Mouse (Mus musculus): ENCODE measurements around the gene Il11. TPM values are rescaled to one million over a fixed set of nuclear protein-coding genes. Genes with fewer than 3 reads are reported as not detected.
A peak's percentile ranks its signal among the peaks of the same experiment; 100 is the strongest.

Il11 gene
- polyA plus RNA-seq, 1 experiment from 2014 or later: not detected

- Histone ChIP-seq H3K4me2 (ENCODE audit: low read length) (no peak overlapping the region), H3K9me3 (ENCODE audit: control insufficient read depth, low read length) (no peaks in the 10 kb centered on the region), H3K27me3 (ENCODE audit: control insufficient read depth, insufficient read depth, low read length) (peaks cover 28% of the 10 kb centered on the region), H3K9ac (ENCODE audit: low read length) (no peak overlapping the region), H3K4me3 (ENCODE audit: control insufficient read depth in 1 of 2, insufficient read depth in 1 of 2, low read depth in 1 of 2, low read length in 2 of 2) (no peak overlapping the region), H3K27ac (replicated peaks in 1 of 2; ENCODE audit: control insufficient read depth in 1 of 2, insufficient read depth in 1 of 2, low read depth in 2 of 2, low read length in 2 of 2) (no peak overlapping the region), H3K4me1 (ENCODE audit: control insufficient read depth in 2 of 2, insufficient read depth in 2 of 2, low read length in 2 of 2) (peaks cover 8 to 10% of the 10 kb centered on the region in 2 experiments), H3K36me3 (ENCODE audit: control insufficient read depth, insufficient read depth, low read length) (no peaks in the 10 kb centered on the region)
- no peak for ATAC-seq (ENCODE audit: insufficient number of reproducible peaks, insufficient read depth, low FRiP score, low read depth)
- WGBS: 63% methylated on average over 14 of the region's 14 CpGs
Measured at GRCm38 (mm10) chr7:4783667-4784268, 1.1 kb upstream of the Il11 start.

- Histone ChIP-seq H3K4me2 (ENCODE audit: low read length) (no peak overlapping the region), H3K9me3 (ENCODE audit: control insufficient read depth, low read length) (no peaks in the 10 kb centered on the region), H3K36me3 (ENCODE audit: control insufficient read depth, insufficient read depth, low read length) (no peaks in the 10 kb centered on the region), H3K4me3 (ENCODE audit: control insufficient read depth in 1 of 2, insufficient read depth in 1 of 2, low read depth in 1 of 2, low read length in 2 of 2) (no peak overlapping the region), H3K27me3 (ENCODE audit: control insufficient read depth, insufficient read depth, low read length) (peaks cover 45% of the 10 kb centered on the region), H3K27ac (replicated peaks in 1 of 2; ENCODE audit: control insufficient read depth in 1 of 2, insufficient read depth in 1 of 2, low read depth in 2 of 2, low read length in 2 of 2) (no peak overlapping the region), H3K4me1 (ENCODE audit: control insufficient read depth in 2 of 2, insufficient read depth in 2 of 2, low read length in 2 of 2) (peaks cover 4 to 7% of the 10 kb centered on the region in 2 experiments; a peak in 2 of 4 replicates), H3K9ac (ENCODE audit: low read length) (no peak overlapping the region)
- 29% methylated on average over 3 of the region's 3 CpGs for WGBS
- no peak for ATAC-seq (ENCODE audit: insufficient number of reproducible peaks, insufficient read depth, low FRiP score, low read depth)
Measured at GRCm38 (mm10) chr7:4782130-4782529, 529 bp downstream of the Il11 start.

- no peak for ATAC-seq (ENCODE audit: insufficient number of reproducible peaks, insufficient read depth, low FRiP score, low read depth)
- peaks cover 67% of the 10 kb centered on the region for H3K27me3 ChIP-seq (ENCODE audit: control insufficient read depth, insufficient read depth, low read length)
- no peaks in the 10 kb centered on the region for H3K36me3 ChIP-seq (ENCODE audit: control insufficient read depth, insufficient read depth, low read length)
Measured at GRCm38 (mm10) chr7:4779921-4780320, 2.7 kb downstream of the Il11 start.

GRCm38 (mm10) chr7:4777851-4778637, 4.6 kb downstream of the Il11 start:
- ATAC-seq (ENCODE audit: insufficient number of reproducible peaks, insufficient read depth, low FRiP score, low read depth): no peak
- no peak overlapping the region for H3K4me3 ChIP-seq (ENCODE audit: control insufficient read depth in 1 of 2, insufficient read depth in 1 of 2, low read depth in 1 of 2, low read length in 2 of 2)
- peaks cover 70% of the 10 kb centered on the region for H3K27me3 ChIP-seq (ENCODE audit: control insufficient read depth, insufficient read depth, low read length)
- WGBS: 5% methylated on average over 14 of the region's 20 CpGs
- no peak overlapping the region for H3K9ac ChIP-seq (ENCODE audit: low read length)
- no peaks in the 10 kb centered on the region for H3K9me3 ChIP-seq (ENCODE audit: control insufficient read depth, low read length)
- no peak overlapping the region for H3K4me2 ChIP-seq (ENCODE audit: low read length)
- H3K4me1 ChIP-seq (ENCODE audit: control insufficient read depth in 2 of 2, insufficient read depth in 2 of 2, low read length in 2 of 2): peaks cover 4 to 12% of the 10 kb centered on the region in 2 experiments; a peak in 2 of 4 replicates
- no peaks in the 10 kb centered on the region for H3K36me3 ChIP-seq (ENCODE audit: control insufficient read depth, insufficient read depth, low read length)
- H3K27ac ChIP-seq (replicated peaks in 1 of 2; ENCODE audit: control insufficient read depth in 1 of 2, insufficient read depth in 1 of 2, low read depth in 2 of 2, low read length in 2 of 2): no peak overlapping the region

More at GRCm38 (mm10) chr7:4779921-4780320, 2.7 kb downstream of the Il11 start:
- Histone ChIP-seq H3K9ac (ENCODE audit: low read length) (no peak overlapping the region), H3K4me2 (ENCODE audit: low read length) (no peak overlapping the region), H3K4me3 (ENCODE audit: control insufficient read depth in 1 of 2, insufficient read depth in 1 of 2, low read depth in 1 of 2, low read length in 2 of 2) (no peak overlapping the region), H3K9me3 (ENCODE audit: control insufficient read depth, low read length) (no peaks in the 10 kb centered on the region), H3K27ac (replicated peaks in 1 of 2; ENCODE audit: control insufficient read depth in 1 of 2, insufficient read depth in 1 of 2, low read depth in 2 of 2, low read length in 2 of 2) (no peak overlapping the region), H3K4me1 (ENCODE audit: control insufficient read depth in 2 of 2, insufficient read depth in 2 of 2, low read length in 2 of 2) (peaks cover 4 to 12% of the 10 kb centered on the region in 2 experiments; a peak in 2 of 4 replicates)
- WGBS: 17% methylated on average over 5 of the region's 5 CpGs

GRCm38 (mm10) chr7:4776861-4777830, 5.5 kb downstream of the Il11 start:
- peak; percentile 27; the same call in 1 of the 2 replicates for ATAC-seq (ENCODE audit: insufficient number of reproducible peaks, insufficient read depth, low FRiP score, low read depth)
- H3K4me1 ChIP-seq (ENCODE audit: control insufficient read depth in 2 of 2, insufficient read depth in 2 of 2, low read length in 2 of 2): peaks cover 4 to 12% of the 10 kb centered on the region in 2 experiments; a peak in 2 of 4 replicates
- peak overlapping the region; percentile 13 to 32; a peak in 3 of 4 replicates for H3K4me3 ChIP-seq (ENCODE audit: control insufficient read depth in 1 of 2, insufficient read depth in 1 of 2, low read depth in 1 of 2, low read length in 2 of 2)
- WGBS: 2% methylated on average over 33 of the region's 56 CpGs
- 0 out of 2 replicates have a peak overlapping the region, but pooled peaks have one; percentile 11 for H3K9ac ChIP-seq (ENCODE audit: low read length)
- H3K36me3 ChIP-seq (ENCODE audit: control insufficient read depth, insufficient read depth, low read length): no peaks in the 10 kb centered on the region
- peaks cover 70% of the 10 kb centered on the region for H3K27me3 ChIP-seq (ENCODE audit: control insufficient read depth, insufficient read depth, low read length)
- no peak overlapping the region for H3K27ac ChIP-seq (replicated peaks in 1 of 2; ENCODE audit: control insufficient read depth in 1 of 2, insufficient read depth in 1 of 2, low read depth in 2 of 2, low read length in 2 of 2)
- no peaks in the 10 kb centered on the region for H3K9me3 ChIP-seq (ENCODE audit: control insufficient read depth, low read length)
- peak overlapping the region; percentile 57 for H3K4me2 ChIP-seq (ENCODE audit: low read length)

- no peaks in the 10 kb centered on the region for H3K9me3 ChIP-seq (ENCODE audit: control insufficient read depth, low read length)
- peaks cover 66% of the 10 kb centered on the region for H3K27me3 ChIP-seq (ENCODE audit: control insufficient read depth, insufficient read depth, low read length)
- no peaks in the 10 kb centered on the region for H3K36me3 ChIP-seq (ENCODE audit: control insufficient read depth, insufficient read depth, low read length)
- no peak overlapping the region for H3K27ac ChIP-seq (replicated peaks in 1 of 2; ENCODE audit: control insufficient read depth in 1 of 2, insufficient read depth in 1 of 2, low read depth in 2 of 2, low read length in 2 of 2)
- no peak overlapping the region for H3K4me2 ChIP-seq (ENCODE audit: low read length)
- no peak overlapping the region for H3K4me3 ChIP-seq (ENCODE audit: control insufficient read depth in 1 of 2, insufficient read depth in 1 of 2, low read depth in 1 of 2, low read length in 2 of 2)
- H3K9ac ChIP-seq (ENCODE audit: low read length): no peak overlapping the region
- no peak for ATAC-seq (ENCODE audit: insufficient number of reproducible peaks, insufficient read depth, low FRiP score, low read depth)
- H3K4me1 ChIP-seq (ENCODE audit: control insufficient read depth in 2 of 2, insufficient read depth in 2 of 2, low read length in 2 of 2): peaks cover 4 to 12% of the 10 kb centered on the region in 2 experiments; a peak in 2 of 4 replicates
- WGBS: 39% methylated on average over 10 of the region's 10 CpGs
Measured at GRCm38 (mm10) chr7:4776131-4776530, 6.5 kb downstream of the Il11 start.

GRCm38 (mm10) chr7:4771202-4771601, 11.5 kb downstream of the Il11 start, which contains the start of gene Fam71e2:
Gene Fam71e2 (minus strand): TSS chr7:4771302.
- Histone ChIP-seq H3K36me3 (ENCODE audit: control insufficient read depth, insufficient read depth, low read length) (no peaks in the 10 kb centered on the region), H3K4me1 (ENCODE audit: control insufficient read depth in 2 of 2, insufficient read depth in 2 of 2, low read length in 2 of 2) (no peaks in the 10 kb centered on the region), H3K9me3 (ENCODE audit: control insufficient read depth, low read length) (no peaks in the 10 kb centered on the region), H3K4me2 (ENCODE audit: low read length) (no peak within 1 kb of the TSS), H3K4me3 (ENCODE audit: control insufficient read depth in 1 of 2, insufficient read depth in 1 of 2, low read depth in 1 of 2, low read length in 2 of 2) (no peak within 1 kb of the TSS), H3K9ac (ENCODE audit: low read length) (no peak within 1 kb of the TSS), H3K27me3 (ENCODE audit: control insufficient read depth, insufficient read depth, low read length) (peaks cover 20% of the 10 kb centered on the region), H3K27ac (replicated peaks in 1 of 2; ENCODE audit: control insufficient read depth in 1 of 2, insufficient read depth in 1 of 2, low read depth in 2 of 2, low read length in 2 of 2) (no peak within 1 kb of the TSS)
- 61% methylated on average over 4 of the region's 5 CpGs for WGBS
- no peak for ATAC-seq (ENCODE audit: insufficient number of reproducible peaks, insufficient read depth, low FRiP score, low read depth)

Measured in heart, embryonic 14.5 days (tissue).